Mouse (Mus musculus): ENCODE data around the gene C87499. TPM values are rescaled to one million over a fixed set of nuclear protein-coding genes. Genes with fewer than 3 reads are reported as not detected.

The C87499 gene
- polyA plus RNA-seq, 1 experiment from 2014 or later, result not detected

Other genes starting within 250 kb of the C87499 start
- 53.4 to 180 TPM (median 165 TPM) in 3 replicates for gene Hacd4, start 195.5 kb downstream of the C87499 start, polyA plus RNA-seq (2018)
- gene Ifnb1, start 111.6 kb downstream of the C87499 start, polyA plus RNA-seq (2018), result 0.23 TPM in 1 of 3 replicates, not detected in the others
- not detected in 3 replicates for gene Ifna15, start 76.2 kb downstream of the C87499 start, polyA plus RNA-seq (2018)
- not detected in 3 replicates for gene Ifna14, start 62.6 kb downstream of the C87499 start, polyA plus RNA-seq (2018)
- not detected in 3 replicates for gene Ifna9, start 42.0 kb downstream of the C87499 start, polyA plus RNA-seq (2018)
- not detected in 3 replicates for gene Ifna12, start 31.0 kb downstream of the C87499 start, polyA plus RNA-seq (2018)
- not detected in 3 replicates for gene Ifna13, start 10.0 kb upstream of the C87499 start, polyA plus RNA-seq (2018)
- not detected in 3 replicates for gene Ifna16, start 42.5 kb upstream of the C87499 start, polyA plus RNA-seq (2018)
- gene Ifna2, start 49.5 kb upstream of the C87499 start, polyA plus RNA-seq (2018), result not detected in 3 replicates
- gene Ifnab, start 56.9 kb upstream of the C87499 start, polyA plus RNA-seq (2018), result not detected in 3 replicates
- 0.47 TPM in 1 of 3 replicates, not detected in the others for gene Gm26566, start 87.4 kb upstream of the C87499 start, polyA plus RNA-seq (2018)
- 50.3 to 101 TPM (median 75.4 TPM) in 3 replicates for gene Klhl9, start 88.1 kb upstream of the C87499 start, polyA plus RNA-seq (2018)
- not detected in 3 replicates for gene Gm13271, start 120.5 kb upstream of the C87499 start, polyA plus RNA-seq (2018)
- not detected in 3 replicates for gene Gm13283, start 125.7 kb upstream of the C87499 start, polyA plus RNA-seq (2018)
- gene Gm13290, start 139.4 kb upstream of the C87499 start, polyA plus RNA-seq (2018), result not detected in 3 replicates
- gene Gm13289, start 142.5 kb upstream of the C87499 start, polyA plus RNA-seq (2018), result not detected in 3 replicates
- gene Gm13272, start 145.4 kb upstream of the C87499 start, polyA plus RNA-seq (2018), result not detected in 3 replicates
- gene Ifnz, start 147.7 kb upstream of the C87499 start, polyA plus RNA-seq (2018), result not detected in 3 replicates
- not detected in 3 replicates for gene Gm13276, start 151.3 kb upstream of the C87499 start, polyA plus RNA-seq (2018)
- gene Gm13277, start 154.2 kb upstream of the C87499 start, polyA plus RNA-seq (2018), result not detected in 3 replicates
- gene Gm13278, start 157.1 kb upstream of the C87499 start, polyA plus RNA-seq (2018), result not detected in 3 replicates
- gene Gm13275, start 160.1 kb upstream of the C87499 start, polyA plus RNA-seq (2018), result not detected in 3 replicates
- not detected in 3 replicates for gene Gm13279, start 163.0 kb upstream of the C87499 start, polyA plus RNA-seq (2018)
- not detected in 3 replicates for gene Gm13285, start 165.3 kb upstream of the C87499 start, polyA plus RNA-seq (2018)
- gene Gm13287, start 168.8 kb upstream of the C87499 start, polyA plus RNA-seq (2018), result not detected in 3 replicates
- not detected in 3 replicates for gene Gm13288, start 171.1 kb upstream of the C87499 start, polyA plus RNA-seq (2018)
- not detected in 3 replicates for gene Ifna7, start 181.8 kb upstream of the C87499 start, polyA plus RNA-seq (2018)
- gene Ifna11, start 185.5 kb upstream of the C87499 start, polyA plus RNA-seq (2018), result not detected in 3 replicates
- gene Ifna6, start 193.0 kb upstream of the C87499 start, polyA plus RNA-seq (2018), result not detected in 3 replicates
- not detected in 3 replicates for gene Ifna5, start 201.1 kb upstream of the C87499 start, polyA plus RNA-seq (2018)
- gene Ifna4, start 207.4 kb upstream of the C87499 start, polyA plus RNA-seq (2018), result not detected in 3 replicates
- not detected in 3 replicates for gene Ifna1, start 215.7 kb upstream of the C87499 start, polyA plus RNA-seq (2018)
- not detected in 3 replicates for gene Ifne, start 245.8 kb upstream of the C87499 start, polyA plus RNA-seq (2018)